In the genomic region with DNA sequence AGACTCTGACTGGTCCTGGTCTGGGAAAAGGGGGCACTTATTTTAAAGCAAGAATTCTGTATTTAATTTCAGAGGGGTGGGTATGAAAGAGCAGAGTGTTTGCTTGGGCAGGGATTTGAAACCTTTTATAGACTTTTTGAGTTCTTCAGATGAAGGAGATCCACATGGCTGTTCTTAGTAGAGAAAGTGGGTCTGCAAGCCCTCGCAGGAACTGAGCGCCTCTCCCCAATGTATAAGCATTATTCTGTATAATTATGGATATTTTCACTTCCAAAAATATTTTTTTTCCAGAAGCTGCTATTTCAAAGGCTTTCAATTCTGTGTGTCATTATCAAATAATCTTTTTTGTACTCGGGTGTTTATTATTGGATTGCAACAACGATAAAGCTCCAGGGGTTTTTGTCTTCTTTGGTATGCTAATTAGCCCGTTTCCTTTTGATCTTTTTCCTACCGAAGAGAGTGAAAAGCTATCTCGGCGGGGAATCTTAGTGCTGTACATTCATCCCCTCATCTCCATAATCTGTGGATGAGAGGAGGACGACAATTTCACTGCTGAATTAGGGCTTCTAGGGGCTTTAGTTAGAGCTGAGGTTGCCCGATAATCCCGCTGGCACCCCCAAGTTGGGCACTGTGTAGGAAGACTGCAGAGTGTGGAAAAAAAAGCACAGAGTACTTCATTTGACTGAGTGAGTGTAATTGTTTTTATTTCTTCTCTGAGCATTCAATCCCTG, we compare ENCODE assay signal across 12 mouse cellular contexts.
DNase-seq lines count a peak whose midpoint lies in the region; ATAC-seq and TF ChIP-seq lines count a peak whose summit lies in the region.
"Had no signal": no experiment of that assay in that cellular context is flagged by ENCODE, and none has a peak within 500 bp of the region (broad histone marks: within the 10 kb centered on the region; RNA-seq: fewer than 3 reads in every experiment).

No protein-coding gene starts in this region.

- H3K4me1 ChIP-seq in hindbrain, embryonic 10.5 days (replicated peaks), result peaks cover 36% of the 10 kb centered on the region
- H3K4me1 ChIP-seq in midbrain, embryonic 14.5 days (ENCODE audit: control insufficient read depth, insufficient read depth, low read length), result peaks cover 23% of the 10 kb centered on the region
- H3K4me1 ChIP-seq in lung, adult 2 months (ENCODE audit: control insufficient read depth, insufficient read depth, low read length), result no peaks in the 10 kb centered on the region
- H3K4me1 ChIP-seq in heart, adult 2 months (ENCODE audit: control insufficient read depth, insufficient read depth, low read length), result no peaks in the 10 kb centered on the region
- H3K4me1 ChIP-seq: liver, embryonic 15.5 days; megakaryocyte, embryonic 14.5 days had no signal

- TF ChIP-seq POLR2A in lung, adult 2 months (IDR thresholded peaks at IDR 0.05; ENCODE audit: borderline replicate concordance, extremely low read depth, low read depth, low read length), result no peak
- TF ChIP-seq POLR2A in heart, adult 2 months (IDR thresholded peaks at IDR 0.05; ENCODE audit: insufficient read depth, low read depth, low read length), result no peak

- H3K27ac ChIP-seq in hindbrain, embryonic 10.5 days, result peak overlapping the region; percentile 62; the same call in 1 of the 2 replicates
- peak overlapping the region; percentile 42; the same call in 1 of the 2 replicates for H3K27ac ChIP-seq in midbrain, embryonic 14.5 days (replicated peaks; ENCODE audit: low read depth, low read length)
- H3K27ac ChIP-seq in heart, adult 2 months, result no peak overlapping the region
- H3K27ac ChIP-seq: liver, embryonic 15.5 days had no signal

- TF ChIP-seq EP300 in heart, adult 2 months (IDR thresholded peaks at IDR 0.05; ENCODE audit: insufficient read depth, low read depth, low read length), result no peak

- 5% methylated on average over 11 of the region's 11 CpGs for WGBS in hindbrain, embryonic 10.5 days
- under 1% methylated on average over 11 of the region's 11 CpGs for WGBS in midbrain, embryonic 14.5 days
- 20% methylated on average over 11 of the region's 11 CpGs for WGBS in lung, adult 2 months
- 16% methylated on average over 11 of the region's 11 CpGs for WGBS in heart, adult 2 months

- intact Hi-C loops in heart, adult 2 months (cut with DNase I), result no loop called here

- H3K4me3 ChIP-seq in hindbrain, embryonic 10.5 days, result peak overlapping the region; percentile 24; the same call in 1 of the 2 replicates
- no peak overlapping the region for H3K4me3 ChIP-seq in midbrain, embryonic 14.5 days (replicated peaks; ENCODE audit: low read depth, low read length)
- H3K4me3 ChIP-seq in lung, adult 2 months (replicated peaks; ENCODE audit: extremely low read depth, low read depth, low read length), result no peak overlapping the region
- H3K4me3 ChIP-seq in heart, adult 2 months, result no peak overlapping the region
- H3K4me3 ChIP-seq: liver, embryonic 15.5 days; megakaryocyte, embryonic 14.5 days had no signal

- H3K9me3 ChIP-seq in hindbrain, embryonic 10.5 days, result no peaks in the 10 kb centered on the region
- H3K9me3 ChIP-seq in midbrain, embryonic 14.5 days (ENCODE audit: control insufficient read depth, low read length), result no peaks in the 10 kb centered on the region
- H3K9me3 ChIP-seq: liver, embryonic 15.5 days had no signal

- peak; percentile 34 for DNase-seq in R1 (ENCODE audit: low read depth, low spot score)
- peak; percentile 49 for DNase-seq in embryo, embryonic 11 days
- DNase-seq in hindbrain, embryonic 10.5 days (ENCODE audit: low spot score), result no peak
- DNase-seq in midbrain, embryonic 14.5 days, result peak; percentile 83
- DNase-seq in adrenal gland, postnatal 4 days (ENCODE audit: low spot score in 2 of 2), result no peak
- no peak for DNase-seq in right cerebral cortex, postnatal 36 days (ENCODE audit: low spot score in 2 of 2)
- no peak for DNase-seq in lung, adult 2 months
- no peak for DNase-seq in heart, adult 2 months
- DNase-seq: cerebellum, postnatal 14 days had no signal

- H3K36me3 ChIP-seq in hindbrain, embryonic 10.5 days, result no peaks in the 10 kb centered on the region
- H3K36me3 ChIP-seq in midbrain, embryonic 14.5 days (ENCODE audit: control insufficient read depth, insufficient read depth, low read length), result no peaks in the 10 kb centered on the region
- H3K36me3 ChIP-seq in heart, adult 2 months (ENCODE audit: control insufficient read depth, insufficient read depth, low read length), result no peaks in the 10 kb centered on the region
- H3K36me3 ChIP-seq: liver, embryonic 15.5 days had no signal

- peak; percentile 62; the same call in 1 of the 2 replicates for ATAC-seq in midbrain, embryonic 14.5 days (ENCODE audit: low FRiP score, low TSS enrichment)
- ATAC-seq: CD4-positive, CD25-positive, alpha-beta regulatory T cell, adult 4 months had no signal

- no peaks in the 10 kb centered on the region for H3K79me2 ChIP-seq in heart, adult 2 months (replicated peaks; ENCODE audit: control insufficient read depth, insufficient read depth, low read length)

- peak overlapping the region; percentile 28 for H3K4me2 ChIP-seq in midbrain, embryonic 14.5 days (ENCODE audit: low read length)
- H3K4me2 ChIP-seq: liver, embryonic 15.5 days had no signal

- TF ChIP-seq CTCF in lung, adult 2 months (IDR thresholded peaks at IDR 0.05; ENCODE audit: insufficient read depth, low read length), result no peak
- no peak for TF ChIP-seq CTCF in heart, adult 2 months (IDR thresholded peaks at IDR 0.05)

- H3K27me3 ChIP-seq in hindbrain, embryonic 10.5 days (ENCODE audit: insufficient read depth, poor library complexity, severe bottlenecking), result no peaks in the 10 kb centered on the region
- H3K27me3 ChIP-seq in midbrain, embryonic 14.5 days (ENCODE audit: control insufficient read depth, insufficient read depth, low read length), result no peaks in the 10 kb centered on the region
- H3K27me3 ChIP-seq in heart, adult 2 months (ENCODE audit: control insufficient read depth, insufficient read depth, low read length), result no peaks in the 10 kb centered on the region
- H3K27me3 ChIP-seq: liver, embryonic 15.5 days; megakaryocyte, embryonic 14.5 days had no signal

- no peak overlapping the region for H3K9ac ChIP-seq in midbrain, embryonic 14.5 days (replicated peaks; ENCODE audit: low read length)
- no peak overlapping the region for H3K9ac ChIP-seq in heart, adult 2 months (ENCODE audit: low read depth, low read length)
- H3K9ac ChIP-seq: liver, embryonic 15.5 days had no signal

Comparison
In these comparisons a context has a peak if more than half of its experiments do, and no peak if none do; other contexts are left out.
1. DNase-seq: peak in R1 (single experiment), embryo, embryonic 11 days (single experiment) and midbrain, embryonic 14.5 days (single experiment); none in hindbrain, embryonic 10.5 days (single experiment), adrenal gland, postnatal 4 days (0 of 2), right cerebral cortex, postnatal 36 days (0 of 2), lung, adult 2 months (single experiment) and heart, adult 2 months (0 of 2).